Mouse (Mus musculus) neutrophil, adult 5-6 weeks (primary cell): ENCODE data around the gene Dll3. TPM values are rescaled to one million over a fixed set of nuclear protein-coding genes. Genes with fewer than 3 reads are reported as not detected.

Experiments used
- ATAC-seq: fragments of 151-379, 151-347 bp; 2 replicates; pipeline ENCODE4 v1.8.0; 2017; ENCODE audit warnings: mild to moderate bottlenecking, moderate TSS enrichment; ENCODE audit not compliant: insufficient number of reproducible peaks, poor library complexity, low FRiP score, severe bottlenecking; ENCODE audit errors: extremely low read depth
- total RNA-seq: library from RNA; stranded (forward); fragments of 200-1000 nt; gene quantifications from 2 replicates; pipeline ENCODE4 v1.2.3, GENCODE M21; 2017

The Dll3 gene
- 0.12 and 0.47 TPM in 2 replicates for total RNA-seq

GRCm38 (mm10) chr7:28301616-28302433 is at the start of gene Dll3:
Dll3 (minus strand) TSS chr7:28302238.
- ATAC-seq, result no peak

GRCm38 (mm10) chr7:28351676-28352191 is 49.7 kb upstream of the Dll3 start:
- no peak for ATAC-seq

GRCm38 (mm10) chr7:28350155-28350883 is 48.3 kb upstream of the Dll3 start, which contains the start of gene Rps16:
Rps16 (plus strand) TSS chr7:28350652.
- peak; percentile 98 for ATAC-seq

- ATAC-seq, result no peak
Observed at GRCm38 (mm10) chr7:28348601-28349000, 46.6 kb upstream of the Dll3 start.

- no peak for ATAC-seq
Observed at GRCm38 (mm10) chr7:28347746-28348145, 45.7 kb upstream of the Dll3 start.

GRCm38 (mm10) chr7:28344637-28345036 is 42.6 kb upstream of the Dll3 start:
- peak; percentile 88 for ATAC-seq

- no peak for ATAC-seq
Observed at GRCm38 (mm10) chr7:28341381-28341780, 39.3 kb upstream of the Dll3 start.

- ATAC-seq, result peak; percentile 66
Observed at GRCm38 (mm10) chr7:28339213-28339917, 37.3 kb upstream of the Dll3 start.

- peak; percentile 96 for ATAC-seq
Observed at GRCm38 (mm10) chr7:28338108-28338998, 36.3 kb upstream of the Dll3 start, which contains the start of gene Supt5. Supt5 (minus strand) TSS chr7:28338746.

GRCm38 (mm10) chr7:28335471-28335870 is 33.4 kb upstream of the Dll3 start:
- no peak for ATAC-seq

- no peak for ATAC-seq
Observed at GRCm38 (mm10) chr7:28334534-28334933, 32.5 kb upstream of the Dll3 start.

GRCm38 (mm10) chr7:28328260-28328659 is 26.2 kb upstream of the Dll3 start:
- ATAC-seq, result no peak

- no peak for ATAC-seq
Observed at GRCm38 (mm10) chr7:28326457-28326856, 24.4 kb upstream of the Dll3 start.

GRCm38 (mm10) chr7:28325293-28325692 is 23.3 kb upstream of the Dll3 start:
- no peak for ATAC-seq

GRCm38 (mm10) chr7:28321974-28322720 is 20.1 kb upstream of the Dll3 start:
- ATAC-seq, result no peak

- no peak for ATAC-seq
Observed at GRCm38 (mm10) chr7:28318714-28319113, 16.7 kb upstream of the Dll3 start.

GRCm38 (mm10) chr7:28318036-28318435 is 16.0 kb upstream of the Dll3 start:
- ATAC-seq, result no peak
